Comparison of ENCODE assay signal across 9 mouse cellular contexts in the genomic region with DNA sequence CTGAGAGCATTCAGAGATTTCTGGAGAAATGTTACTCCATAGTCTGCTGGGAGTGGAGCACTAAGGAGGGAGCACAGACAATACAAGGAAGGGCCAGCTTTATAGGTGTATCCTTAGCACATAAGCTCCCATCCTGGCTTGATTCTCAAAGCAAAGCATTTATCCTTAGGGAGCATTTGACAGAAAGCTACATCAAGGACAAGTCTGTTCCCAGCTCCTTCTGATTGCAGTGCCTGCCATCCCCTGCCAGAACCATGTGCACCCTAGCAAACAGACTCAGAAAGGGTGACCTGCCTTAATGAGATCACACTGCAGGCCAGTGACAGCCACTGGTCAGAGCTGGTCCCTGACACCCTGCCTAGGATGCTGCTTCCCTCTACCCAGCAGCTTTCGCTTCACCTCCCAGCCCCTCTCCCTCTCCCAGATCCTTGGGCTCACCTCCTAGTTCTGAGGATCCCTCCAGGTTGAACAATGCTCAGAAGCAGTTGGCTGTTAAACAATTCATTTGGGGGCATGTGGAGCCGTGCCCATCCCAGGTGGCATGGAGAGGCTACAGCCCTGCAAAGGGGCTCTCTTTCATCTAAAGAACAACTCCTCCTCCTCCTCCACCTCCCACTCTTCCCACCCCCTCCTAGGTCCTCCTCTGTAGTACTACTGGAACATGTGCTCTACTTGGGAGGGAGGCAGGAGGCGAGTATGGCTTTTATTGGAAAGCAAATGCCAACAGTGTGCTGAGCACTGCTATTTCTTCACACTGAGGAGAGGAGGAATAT. TPM values are rescaled to one million over a fixed set of nuclear protein-coding genes. Genes with fewer than 3 reads are reported as not detected.
DNase-seq lines count a peak whose midpoint lies in the region; ATAC-seq and TF ChIP-seq lines count a peak whose summit lies in the region.
"Had no signal": no experiment of that assay in that cellular context is flagged by ENCODE, and none has a peak within 500 bp of the region (broad histone marks: within the 10 kb centered on the region; RNA-seq: fewer than 3 reads in every experiment).

No protein-coding gene starts in this region.

- TF ChIP-seq CTCF in liver, postnatal 0 days (IDR thresholded peaks at IDR 0.05; ENCODE audit: low read depth) = no peak

- H3K36me3 ChIP-seq in limb, embryonic 11.5 days (ENCODE audit: control insufficient read depth, insufficient read depth, low read length) = no peaks in the 10 kb centered on the region
- no peaks in the 10 kb centered on the region for H3K36me3 ChIP-seq in stomach, embryonic 15.5 days
- no peaks in the 10 kb centered on the region for H3K36me3 ChIP-seq in liver, postnatal 0 days (replicated peaks; ENCODE audit: insufficient read depth, low read length)

- WGBS in limb, embryonic 11.5 days = 22% methylated on average over 3 of the region's 3 CpGs
- 40% methylated on average over 3 of the region's 3 CpGs for WGBS in stomach, embryonic 15.5 days
- 56% methylated on average over 3 of the region's 3 CpGs for whole genome bisulfite sequencing in liver, postnatal 0 days (ENCODE audit: insufficient replicate concordance)

- TF ChIP-seq EP300 in liver, postnatal 0 days (IDR thresholded peaks at IDR 0.05; ENCODE audit: low read depth) = no peak

- no peaks in the 10 kb centered on the region for H3K9me3 ChIP-seq in limb, embryonic 11.5 days (ENCODE audit: control insufficient read depth, low read length)
- H3K9me3 ChIP-seq in stomach, embryonic 15.5 days = no peaks in the 10 kb centered on the region
- no peaks in the 10 kb centered on the region for H3K9me3 ChIP-seq in liver, postnatal 0 days (ENCODE audit: low read length)

- no peak overlapping the region for H3K4me3 ChIP-seq in limb, embryonic 11.5 days (ENCODE audit: low read depth, low read length)
- H3K4me3 ChIP-seq in stomach, embryonic 15.5 days (replicated peaks) = no peak overlapping the region
- no peak overlapping the region for H3K4me3 ChIP-seq in liver, postnatal 0 days (ENCODE audit: low read depth, low read length)
- H3K4me3 ChIP-seq: erythroblast, embryonic 14.5 days had no signal

- H3K4me1 ChIP-seq in limb, embryonic 11.5 days (ENCODE audit: control insufficient read depth, insufficient read depth, low read length) = 0 out of 2 replicates have a peak, but pooled peaks cover 3% of the 10 kb centered on the region
- no peaks in the 10 kb centered on the region for H3K4me1 ChIP-seq in stomach, embryonic 15.5 days
- no peaks in the 10 kb centered on the region for H3K4me1 ChIP-seq in liver, postnatal 0 days (ENCODE audit: insufficient read depth)

- H3K9ac ChIP-seq in limb, embryonic 11.5 days (ENCODE audit: low read length) = no peak overlapping the region
- H3K9ac ChIP-seq in stomach, embryonic 15.5 days = no peak overlapping the region
- no peak overlapping the region for H3K9ac ChIP-seq in liver, postnatal 0 days (replicated peaks)

- H3K27ac ChIP-seq in limb, embryonic 11.5 days (replicated peaks; ENCODE audit: low read depth, low read length) = no peak overlapping the region
- no peak overlapping the region for H3K27ac ChIP-seq in stomach, embryonic 15.5 days
- no peak overlapping the region for H3K27ac ChIP-seq in liver, postnatal 0 days (ENCODE audit: low read depth)

- 0 out of 2 replicates have a peak, but pooled peaks have one; percentile 65 for ATAC-seq in limb, embryonic 11.5 days (ENCODE audit: insufficient number of reproducible peaks, low FRiP score, low TSS enrichment, low read depth)
- ATAC-seq in stomach, embryonic 15.5 days (ENCODE audit: insufficient read depth, low FRiP score, low read depth) = peak; percentile 31; the same call in 1 of the 2 replicates
- no peak for ATAC-seq in liver, postnatal 0 days

- H3K4me2 ChIP-seq in limb, embryonic 11.5 days (ENCODE audit: low read depth, severe bottlenecking) = no peak overlapping the region; the same call in 1 of the 2 replicates
- 0 out of 2 replicates have a peak overlapping the region, but pooled peaks have one; percentile 2 for H3K4me2 ChIP-seq in stomach, embryonic 15.5 days
- H3K4me2 ChIP-seq in liver, postnatal 0 days (ENCODE audit: low read depth, low read length) = no peak overlapping the region

- peak; percentile 17 for DNase-seq in embryo, embryonic 9.5 days (ENCODE audit: extremely low spot score)
- no peak for DNase-seq in embryo, embryonic 11 days
- DNase-seq in right cerebral cortex, postnatal 4 days = peak; percentile 50
- no peak for DNase-seq in right cerebral cortex, postnatal 25 days
- peak; percentile 22 for DNase-seq in limb, embryonic 11.5 days (ENCODE audit: low spot score)
- DNase-seq in heart, postnatal 4 days = no peak
- no peak for DNase-seq in liver, postnatal 0 days

- H3K27me3 ChIP-seq in limb, embryonic 11.5 days (ENCODE audit: control insufficient read depth, insufficient read depth, low read length) = no peaks in the 10 kb centered on the region
- no peaks in the 10 kb centered on the region for H3K27me3 ChIP-seq in stomach, embryonic 15.5 days (replicated peaks)
- H3K27me3 ChIP-seq in liver, postnatal 0 days (ENCODE audit: insufficient read depth, low read length) = no peaks in the 10 kb centered on the region

RNA-seq across cellular contexts. Expression of a gene that starts 7.2 kb away (rescaled TPM):
- 3.9 and 4.0 TPM in 2 replicates for polyA plus RNA-seq in limb, embryonic 11.5 days (2014; fragmentation: Nextera tagmentation; extraction: Ambion mirVana)
- 3.5 TPM in 2 replicates for polyA plus RNA-seq in stomach, embryonic 15.5 days (2015; fragmentation: Nextera tagmentation; extraction: Ambion mirVana)
- under 1 TPM; 0.38 to 0.60 TPM for total RNA-seq in heart, postnatal 4 days (2021)
- polyA plus RNA-seq in liver, postnatal 0 days (2015; fragmentation: Nextera tagmentation; extraction: Ambion mirVana) = 0.20 and 0.25 TPM in 2 replicates
- polyA plus RNA-seq: erythroblast, embryonic 14.5 days had no signal

Comparison
In these comparisons a context has a peak if more than half of its experiments do, and no peak if none do; other contexts are left out.
1. DNase-seq: peak in embryo, embryonic 9.5 days (single experiment), right cerebral cortex, postnatal 4 days (single experiment) and limb, embryonic 11.5 days (single experiment); none in embryo, embryonic 11 days (single experiment), right cerebral cortex, postnatal 25 days (single experiment), heart, postnatal 4 days (single experiment) and liver, postnatal 0 days (single experiment).